Mouse (Mus musculus) ES-CJ7 (cell line): ENCODE measurements around the gene Mgat4e.

Source experiments
- DNase-seq: peaks from one replicate; pipeline ENCODE4 v3.0.0; 2011; ENCODE audit warnings: low read depth, low spot score

Gene Mgat4e

DNA sequence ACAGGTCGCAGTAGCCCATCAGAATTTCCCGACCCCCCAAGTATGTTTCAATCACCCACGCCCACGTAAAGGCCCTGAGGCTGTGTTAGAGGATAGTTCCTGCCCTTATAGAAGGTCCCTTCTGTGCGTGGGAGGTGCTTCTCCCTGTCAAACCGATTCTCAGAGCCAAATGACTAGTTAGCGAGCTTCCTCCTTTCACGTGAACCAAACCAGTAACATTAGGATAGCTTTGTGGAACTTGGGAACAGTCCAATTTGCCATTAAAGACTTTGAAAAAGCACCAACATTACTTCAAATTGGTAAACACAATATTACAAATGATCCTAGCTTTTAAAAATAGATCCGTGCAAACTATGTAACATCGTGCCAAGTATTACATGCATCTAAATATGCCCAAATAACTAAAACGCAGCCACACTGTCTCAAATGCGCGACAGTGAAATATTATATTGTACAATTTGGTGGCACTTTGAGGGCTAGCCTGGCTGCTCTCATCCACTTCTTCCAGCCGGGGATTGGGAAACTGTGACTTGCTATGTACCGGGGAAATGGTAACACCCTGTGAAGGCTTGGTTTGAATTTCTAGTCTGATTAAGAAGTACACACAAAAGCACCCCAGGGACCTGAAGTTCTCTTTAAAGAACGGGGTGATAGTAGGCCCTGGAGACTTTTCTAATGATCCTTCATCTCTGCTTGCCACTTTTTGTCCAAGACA, 35.4 kb downstream of the Mgat4e start:
- DNase-seq, result no peak

GRCm38 (mm10) chr1:134513312-134513860, 36.1 kb downstream of the Mgat4e start:
- peak; percentile 67 for DNase-seq

GRCm38 (mm10) chr1:134512584-134512983, 36.9 kb downstream of the Mgat4e start:
- DNase-seq, result no peak

GRCm38 (mm10) chr1:134512183-134512582, 37.3 kb downstream of the Mgat4e start:
- DNase-seq, result no peak

GRCm38 (mm10) chr1:134510018-134510417, 39.5 kb downstream of the Mgat4e start:
- DNase-seq, result no peak

GRCm38 (mm10) chr1:134506201-134506600, 43.3 kb downstream of the Mgat4e start:
- DNase-seq, result no peak

DNA sequence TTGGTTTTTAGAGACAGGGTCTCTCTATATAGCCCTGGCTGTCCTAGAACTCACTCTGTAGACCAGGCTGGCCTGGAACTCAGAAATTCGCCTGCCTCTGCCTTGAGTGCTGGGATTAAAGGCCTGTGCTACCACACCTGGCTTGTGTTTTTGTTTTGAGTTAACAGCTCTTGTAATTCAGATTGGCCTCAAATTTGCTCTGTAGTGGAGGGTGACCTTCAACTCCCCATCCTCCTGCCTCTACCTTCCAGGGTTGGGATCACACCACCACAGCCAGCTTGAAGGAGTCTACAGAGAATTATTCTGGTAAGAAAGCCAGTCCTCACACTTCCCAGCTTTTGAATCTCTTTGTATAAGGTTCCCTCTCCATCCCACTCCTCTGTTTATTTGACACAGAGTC, 48.6 kb downstream of the Mgat4e start:
- DNase-seq, result peak; percentile 93

GRCm38 (mm10) chr1:134495991-134496390, 53.5 kb downstream of the Mgat4e start:
- DNase-seq, result peak; percentile 70

DNA sequence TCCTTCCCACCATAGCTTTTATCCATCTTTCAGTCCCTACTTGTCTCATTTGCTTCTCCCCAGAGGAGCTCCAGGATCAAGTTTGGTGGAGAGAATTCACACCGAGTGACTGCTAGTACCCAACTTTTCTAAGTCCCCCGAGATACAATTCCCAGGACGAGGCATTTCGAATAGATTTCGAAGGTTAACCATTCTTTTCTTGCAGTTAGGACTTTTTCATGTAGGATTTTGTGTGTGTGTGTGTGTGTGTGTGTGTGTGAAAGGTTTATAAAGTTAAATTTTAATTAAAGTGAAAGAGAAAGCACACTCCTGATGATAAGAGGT, 54.3 kb downstream of the Mgat4e start:
- no peak for DNase-seq

DNA sequence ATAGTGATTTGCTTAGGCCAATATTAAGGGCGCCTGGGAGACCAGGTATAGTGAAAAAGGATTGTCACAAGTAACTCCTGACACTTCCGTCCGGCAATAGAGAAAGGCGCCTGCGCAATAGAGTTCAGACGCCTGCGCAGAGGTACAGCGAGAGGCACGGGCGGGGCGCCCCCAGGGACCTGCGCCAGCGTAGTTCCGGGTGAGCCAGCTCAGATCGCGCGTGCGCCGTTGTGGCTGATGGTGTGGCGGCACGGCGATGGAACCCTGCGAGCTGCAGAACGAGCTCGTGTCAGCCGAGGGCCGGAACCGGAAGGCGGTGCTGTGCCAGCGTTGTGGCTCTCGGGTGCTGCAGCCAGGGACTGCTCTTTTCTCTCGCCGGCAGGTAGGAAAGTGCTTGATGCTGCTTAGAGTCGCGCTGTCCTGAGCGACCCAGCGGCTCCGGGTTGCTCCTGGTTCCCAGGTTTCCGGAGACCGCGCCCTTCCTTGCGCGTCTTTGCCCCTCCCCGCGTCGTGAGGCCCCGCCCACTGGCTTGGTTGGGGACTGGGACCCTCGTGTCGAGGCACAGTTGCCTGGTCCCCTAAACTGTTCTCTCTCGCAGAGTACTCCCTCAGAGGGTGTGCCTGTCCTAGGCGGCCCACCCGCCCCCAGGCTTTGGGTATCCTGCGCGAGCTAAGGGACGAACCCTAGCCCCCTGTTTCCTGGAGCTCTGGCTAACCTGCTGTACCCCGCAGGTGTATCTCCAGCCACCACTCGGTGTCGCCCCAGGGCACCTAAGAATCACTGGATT, 54.9 kb downstream of the Mgat4e start, which contains the start of gene Rabif:
TSS of gene Rabif (plus strand) at position 221 of the 788 bp plus-strand sequence.
- peak; percentile 99 for DNase-seq

- DNase-seq, result no peak
These were observed 55.5 kb downstream of the Mgat4e start for GRCm38 (mm10) chr1:134493956-134494355.

DNA sequence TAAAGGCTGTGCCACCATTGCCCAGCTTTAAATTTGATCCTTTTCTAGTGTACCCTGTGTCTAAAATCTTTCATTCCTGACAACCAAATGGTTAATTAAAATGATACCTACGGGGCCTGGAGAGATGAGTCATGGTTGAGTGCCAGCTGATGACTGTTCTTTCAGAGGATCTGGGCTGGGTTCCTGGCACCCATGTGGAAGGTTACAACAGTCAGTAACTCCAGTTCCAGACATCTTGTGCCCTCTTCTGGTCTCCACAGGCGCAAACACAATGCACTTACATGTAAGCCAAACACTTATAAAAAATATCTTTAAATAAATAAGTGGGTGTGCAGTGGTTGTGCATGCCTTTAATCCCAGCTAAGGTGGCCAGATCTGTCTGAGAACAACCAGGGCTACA, 56.0 kb downstream of the Mgat4e start:
- DNase-seq, result peak; percentile 66

DNA sequence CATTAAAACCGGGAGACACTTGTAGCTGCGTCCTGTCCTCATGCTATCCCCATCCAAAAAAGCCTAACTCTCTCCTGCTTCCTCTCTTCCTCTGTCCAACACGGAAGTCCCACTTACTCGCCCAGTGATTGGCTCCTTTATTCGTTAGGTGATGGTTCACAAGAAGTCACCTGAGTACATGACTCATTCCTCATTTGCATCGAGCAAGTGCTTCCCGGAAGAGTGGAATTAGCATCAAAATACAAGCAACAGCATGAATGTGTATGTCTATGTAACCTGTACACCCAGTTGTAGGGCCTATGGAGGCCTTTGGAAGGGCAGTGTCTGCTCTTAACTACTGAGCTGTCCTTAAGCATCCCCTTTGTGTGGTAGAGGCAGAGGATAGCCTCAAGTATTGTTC, 57.2 kb downstream of the Mgat4e start:
- peak; percentile 89 for DNase-seq
